Mouse (Mus musculus): ENCODE results near the gene Crocc2. TPM values are rescaled to one million over a fixed set of nuclear protein-coding genes. Genes with fewer than 3 reads are reported as not detected.

Gene Crocc2
- polyA plus RNA-seq, 1 experiment from 2014 or later: 0.18 TPM

DNA sequence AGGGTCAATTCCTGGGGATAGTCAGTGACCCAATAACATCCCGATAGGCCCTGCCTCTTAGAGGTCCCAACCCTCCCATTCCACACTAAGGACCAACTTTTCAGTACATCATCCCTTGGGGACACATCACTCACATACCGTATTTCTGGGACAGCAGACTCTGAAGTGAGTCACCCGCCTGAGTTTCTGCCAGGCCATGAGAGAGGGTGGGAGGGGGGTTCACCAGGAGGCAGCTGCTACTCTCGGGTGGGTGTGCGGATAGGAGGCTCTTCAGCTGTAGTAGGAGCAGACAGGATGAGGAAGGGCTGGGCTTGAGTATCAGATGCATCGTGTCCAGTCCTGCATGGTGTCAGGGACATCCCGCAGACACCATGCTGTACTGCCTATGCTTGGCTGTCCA, 28.8 kb upstream of the Crocc2 start:
- no peak for ATAC-seq (ENCODE audit: insufficient number of reproducible peaks, insufficient read depth, low FRiP score, low TSS enrichment)
- no peak overlapping the region for H3K4me3 ChIP-seq
- H3K9ac ChIP-seq: no peak overlapping the region
- H3K4me1 ChIP-seq: no peaks in the 10 kb centered on the region
- no peaks in the 10 kb centered on the region for H3K36me3 ChIP-seq
- no peak overlapping the region for H3K4me2 ChIP-seq (replicated peaks)
- 84% methylated on average over 7 of the region's 7 CpGs for WGBS
- H3K9me3 ChIP-seq: no peaks in the 10 kb centered on the region
- H3K27ac ChIP-seq: no peak overlapping the region
- no peaks in the 10 kb centered on the region for H3K27me3 ChIP-seq

DNA sequence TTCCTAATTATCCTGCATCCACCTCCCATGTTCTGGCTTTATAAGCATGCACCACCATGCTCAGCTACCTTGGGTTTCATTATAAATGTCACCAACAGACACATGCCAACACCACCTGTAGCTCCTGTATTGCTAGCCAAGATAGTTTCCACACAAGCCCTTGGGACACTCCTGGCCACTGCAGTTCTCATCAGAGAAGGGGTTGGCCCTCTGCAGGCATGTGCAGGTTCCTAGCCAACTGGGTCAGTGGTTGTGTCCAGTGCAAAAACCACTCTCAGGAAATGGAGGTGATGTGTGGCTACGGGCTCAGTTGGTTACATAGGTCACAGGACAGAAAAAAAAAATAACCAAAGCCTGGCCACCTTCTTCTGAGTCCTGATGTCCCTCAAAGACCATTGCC, 25.7 kb upstream of the Crocc2 start:
- H3K9ac ChIP-seq: no peak overlapping the region
- H3K4me3 ChIP-seq: no peak overlapping the region
- no peaks in the 10 kb centered on the region for H3K4me1 ChIP-seq
- no peak for ATAC-seq (ENCODE audit: insufficient number of reproducible peaks, insufficient read depth, low FRiP score, low TSS enrichment)
- no peaks in the 10 kb centered on the region for H3K9me3 ChIP-seq
- no peak overlapping the region for H3K4me2 ChIP-seq (replicated peaks)
- H3K27me3 ChIP-seq: no peaks in the 10 kb centered on the region
- WGBS: 81% methylated on average over 1 of the region's 1 CpGs
- H3K27ac ChIP-seq: no peak overlapping the region
- H3K36me3 ChIP-seq: no peaks in the 10 kb centered on the region

DNA sequence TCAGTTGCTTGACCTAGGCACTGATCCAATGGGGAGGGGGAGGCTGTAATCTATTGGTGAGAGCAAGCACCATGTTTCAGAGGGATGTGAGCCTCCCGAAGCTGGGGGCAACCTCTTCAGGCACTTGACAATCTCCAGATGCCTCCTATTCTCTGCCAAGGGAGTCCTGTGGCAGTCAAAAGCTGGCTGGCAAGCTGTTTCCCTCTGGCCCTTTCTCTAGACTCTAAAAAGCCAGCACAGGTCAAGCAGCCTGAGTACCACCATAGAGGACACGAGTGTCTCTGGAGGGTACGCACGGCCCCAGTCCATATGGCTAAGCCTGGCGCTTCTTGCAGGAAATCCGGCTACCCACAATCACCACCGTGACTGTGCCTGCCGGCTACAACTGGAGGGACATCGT, 24.3 kb upstream of the Crocc2 start:
- ATAC-seq (ENCODE audit: insufficient number of reproducible peaks, insufficient read depth, low FRiP score, low TSS enrichment): no peak
- H3K9me3 ChIP-seq: no peaks in the 10 kb centered on the region
- 77% methylated on average over 9 of the region's 9 CpGs for WGBS

DNA sequence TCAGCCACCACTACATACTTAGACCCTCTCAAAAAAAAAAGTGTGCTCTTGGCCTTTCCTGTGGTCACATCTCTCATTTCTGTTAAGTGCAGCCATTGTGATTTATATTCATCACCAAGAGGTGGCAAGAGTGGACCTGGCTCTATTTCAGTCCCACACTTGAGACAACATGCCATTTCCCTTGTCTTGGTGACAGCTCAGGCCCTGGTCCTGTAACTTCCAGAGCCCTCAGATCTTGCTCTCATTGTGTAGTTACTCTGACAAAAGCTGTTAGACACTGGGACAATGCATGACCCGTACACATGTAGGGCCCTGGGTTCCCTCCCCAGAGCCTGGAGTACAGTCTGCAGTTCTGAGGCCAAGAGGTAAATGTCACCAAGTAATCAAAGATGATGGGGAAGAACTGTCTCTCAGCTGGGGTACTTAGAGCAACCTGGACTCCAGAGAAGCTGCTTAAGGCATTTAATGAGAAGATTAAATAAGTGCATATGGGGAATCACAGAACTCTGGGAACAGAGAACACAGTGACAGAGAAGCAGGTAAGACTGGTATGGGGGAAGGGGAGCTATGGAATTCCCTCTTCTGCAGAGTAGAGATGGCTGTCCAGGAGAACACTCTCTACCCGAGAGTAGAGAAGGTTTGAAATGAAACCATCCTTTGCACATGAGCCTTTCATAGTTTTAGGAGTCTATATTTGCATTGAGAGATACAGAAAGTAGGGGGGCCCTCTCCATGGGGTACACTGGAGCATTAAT, 17.4 kb upstream of the Crocc2 start:
- H3K9me3 ChIP-seq: no peaks in the 10 kb centered on the region
- no peaks in the 10 kb centered on the region for H3K27me3 ChIP-seq
- ATAC-seq (ENCODE audit: insufficient number of reproducible peaks, insufficient read depth, low FRiP score, low TSS enrichment): no peak
- no peak overlapping the region for H3K4me2 ChIP-seq (replicated peaks)
- WGBS: 74% methylated on average over 2 of the region's 2 CpGs
- no peak overlapping the region for H3K9ac ChIP-seq
- H3K27ac ChIP-seq: no peak overlapping the region
- no peaks in the 10 kb centered on the region for H3K36me3 ChIP-seq
- no peaks in the 10 kb centered on the region for H3K4me1 ChIP-seq
- no peak overlapping the region for H3K4me3 ChIP-seq

More for the DNA sequence above, 24.3 kb upstream of the Crocc2 start:
- H3K27ac ChIP-seq: no peak overlapping the region
- H3K4me2 ChIP-seq (replicated peaks): no peak overlapping the region
- H3K4me3 ChIP-seq: no peak overlapping the region
- no peaks in the 10 kb centered on the region for H3K4me1 ChIP-seq
- no peaks in the 10 kb centered on the region for H3K27me3 ChIP-seq
- H3K36me3 ChIP-seq: no peaks in the 10 kb centered on the region
- H3K9ac ChIP-seq: no peak overlapping the region

DNA sequence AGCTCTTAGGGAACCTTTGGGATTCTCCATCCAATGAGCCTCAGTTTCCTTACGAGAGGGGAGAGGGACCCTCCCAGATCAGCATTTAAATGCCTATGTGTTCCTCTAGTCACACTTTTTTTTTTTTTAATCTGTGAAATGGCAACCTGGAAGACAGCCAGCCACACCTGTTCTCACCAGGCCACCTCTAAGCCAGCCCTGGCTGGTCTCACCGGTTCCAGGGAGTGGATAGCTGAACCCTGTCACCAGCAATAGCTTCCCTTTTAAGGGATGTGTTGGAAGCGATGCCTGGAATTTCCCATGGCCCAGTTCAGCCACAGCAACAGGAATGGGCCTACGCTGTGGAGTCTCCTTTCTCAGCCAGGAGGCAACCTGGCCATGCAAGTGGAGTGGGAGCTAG, 11.0 kb upstream of the Crocc2 start:
- H3K4me1 ChIP-seq: no peaks in the 10 kb centered on the region
- WGBS: 77% methylated on average over 4 of the region's 4 CpGs

DNA sequence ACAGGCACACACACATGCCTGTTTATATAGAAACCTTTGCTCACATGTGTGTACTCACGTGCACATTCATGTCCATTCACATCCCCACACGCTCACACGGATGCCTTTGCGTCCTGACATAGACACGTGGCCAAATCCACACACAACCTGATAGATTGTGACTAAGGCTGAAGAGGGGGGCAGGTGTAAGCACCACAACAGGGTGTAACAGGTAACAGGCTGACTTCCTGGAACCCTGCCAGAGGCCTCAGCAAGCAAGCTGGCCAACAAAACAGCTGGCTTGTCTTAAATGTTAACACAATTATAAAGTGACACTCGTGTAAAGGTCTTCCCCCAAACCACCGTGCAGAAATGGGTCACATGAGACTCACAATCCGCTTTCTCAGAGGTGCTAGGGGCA, 9.6 kb upstream of the Crocc2 start:
- ATAC-seq (ENCODE audit: insufficient number of reproducible peaks, insufficient read depth, low FRiP score, low TSS enrichment): no peak
- H3K4me3 ChIP-seq: no peak overlapping the region
- no peaks in the 10 kb centered on the region for H3K4me1 ChIP-seq
- no peaks in the 10 kb centered on the region for H3K36me3 ChIP-seq
- H3K4me2 ChIP-seq (replicated peaks): no peak overlapping the region
- no peak overlapping the region for H3K9ac ChIP-seq
- H3K27me3 ChIP-seq: no peaks in the 10 kb centered on the region
- 66% methylated on average over 8 of the region's 8 CpGs for WGBS
- H3K9me3 ChIP-seq: no peaks in the 10 kb centered on the region
- no peak overlapping the region for H3K27ac ChIP-seq

More for the DNA sequence above, 11.0 kb upstream of the Crocc2 start:
- Histone ChIP-seq H3K27ac (no peak overlapping the region), H3K4me2 (replicated peaks) (no peak overlapping the region), H3K27me3 (no peaks in the 10 kb centered on the region), H3K4me3 (no peak overlapping the region), H3K36me3 (no peaks in the 10 kb centered on the region), H3K9ac (no peak overlapping the region), H3K9me3 (no peaks in the 10 kb centered on the region)
- no peak for ATAC-seq (ENCODE audit: insufficient number of reproducible peaks, insufficient read depth, low FRiP score, low TSS enrichment)

DNA sequence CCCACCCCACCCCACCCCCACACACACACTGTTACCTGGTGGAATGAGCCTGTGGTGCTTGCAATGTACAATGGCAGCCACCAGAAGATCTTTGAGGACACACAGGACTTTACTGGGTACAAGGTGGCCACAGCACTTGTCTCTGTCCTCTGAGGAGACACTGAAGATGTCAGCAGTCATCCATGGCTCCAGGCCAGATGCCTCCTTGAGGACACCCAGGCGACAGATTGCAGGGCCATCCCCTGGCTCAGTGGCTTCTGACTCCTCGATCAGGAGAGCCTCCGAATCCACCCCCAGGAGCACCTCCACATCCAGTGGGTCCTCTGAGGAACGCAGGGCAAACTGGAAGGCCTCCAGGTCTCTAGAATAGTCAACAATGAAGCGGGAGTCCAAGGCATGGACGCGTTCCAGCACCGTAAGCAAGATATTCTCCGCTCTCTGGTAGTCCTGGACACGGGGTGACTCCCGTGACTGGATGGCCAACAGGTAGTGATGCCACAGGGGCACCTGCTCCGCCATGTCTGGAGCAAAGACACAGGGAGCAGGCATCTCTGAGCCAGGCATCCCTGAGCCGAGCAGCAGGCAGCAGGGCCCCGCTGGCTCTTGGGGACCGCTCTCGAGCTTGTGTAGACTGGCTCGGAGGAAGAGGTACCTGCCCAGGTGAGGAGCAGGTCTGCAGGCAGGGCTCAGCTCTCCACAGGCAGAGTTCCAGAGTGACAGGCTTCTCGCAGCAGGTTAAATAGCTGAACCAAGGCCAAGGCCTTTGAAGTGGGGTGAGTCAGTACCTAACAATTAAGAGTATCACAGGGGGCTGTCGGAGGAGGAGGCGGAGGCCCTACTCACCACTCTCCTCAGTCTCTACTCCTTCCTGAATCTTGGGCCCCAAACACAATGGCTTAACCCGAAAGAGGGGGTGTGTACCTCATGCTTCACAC, 8.7 kb upstream of the Crocc2 start:
- Histone ChIP-seq H3K4me3 (no peak overlapping the region), H3K4me2 (replicated peaks) (no peak overlapping the region), H3K9ac (no peak overlapping the region), H3K9me3 (no peaks in the 10 kb centered on the region), H3K27ac (no peak overlapping the region), H3K27me3 (no peaks in the 10 kb centered on the region), H3K36me3 (no peaks in the 10 kb centered on the region), H3K4me1 (no peaks in the 10 kb centered on the region)
- no peak for ATAC-seq (ENCODE audit: insufficient number of reproducible peaks, insufficient read depth, low FRiP score, low TSS enrichment)
- WGBS: 82% methylated on average over 21 of the region's 21 CpGs

DNA sequence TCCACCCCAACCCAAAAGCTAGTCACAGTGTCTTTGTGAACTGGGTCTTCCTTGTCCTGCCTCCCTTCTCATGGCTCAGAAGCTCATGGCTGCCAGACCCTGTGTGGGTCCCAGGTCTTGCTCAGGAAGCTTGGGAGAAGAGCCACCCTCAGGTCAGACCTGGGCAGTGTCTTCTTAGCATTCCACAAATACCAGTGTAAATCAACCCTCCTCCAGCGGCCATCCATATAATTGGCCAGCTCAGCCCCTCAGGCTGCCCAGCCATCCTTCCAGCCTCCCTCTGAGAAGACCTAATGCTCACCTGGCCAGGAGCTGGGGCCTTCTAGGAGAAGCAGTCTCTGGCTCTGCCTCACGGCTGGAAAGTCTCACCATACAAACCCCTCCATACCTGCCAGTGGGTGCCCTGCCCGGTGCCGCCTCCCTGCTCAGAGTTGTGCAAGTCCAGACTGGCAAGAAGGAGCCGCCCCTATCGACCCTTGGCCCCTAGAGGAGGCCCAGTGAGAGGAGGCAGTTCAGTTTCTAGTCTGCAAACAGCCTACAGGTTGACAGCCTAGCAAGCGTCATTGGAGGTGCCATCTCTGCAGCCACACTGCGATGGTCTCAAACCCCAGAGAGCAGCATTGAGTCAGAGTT, 7.9 kb upstream of the Crocc2 start, which contains the start of gene 2310007B03Rik:
Gene 2310007B03Rik (minus strand): TSS at position 448 of the 633 bp plus-strand sequence.
- Histone ChIP-seq H3K4me3 (no peak within 1 kb of the TSS), H3K27ac (no peak within 1 kb of the TSS), H3K9me3 (no peaks in the 10 kb centered on the region)

DNA sequence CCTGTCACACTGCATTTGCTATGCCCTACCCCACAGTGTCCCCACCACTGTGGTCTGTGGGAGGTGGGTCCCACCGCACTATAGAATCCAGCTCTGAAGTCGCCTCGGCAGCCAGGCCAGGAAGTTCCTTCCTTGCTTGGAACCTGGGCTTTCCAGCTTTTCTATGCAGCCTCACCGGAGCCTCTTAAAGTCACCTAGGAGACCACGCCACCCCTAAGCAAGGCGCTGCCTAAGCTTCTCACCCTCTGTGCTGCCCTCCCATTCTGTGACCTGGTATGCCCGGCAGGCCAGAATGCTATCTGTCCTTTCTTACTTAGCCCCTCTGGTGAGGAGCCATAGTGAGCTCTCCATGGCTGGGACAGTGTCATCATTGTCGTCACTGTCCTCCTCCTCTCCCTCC, 7.2 kb upstream of the Crocc2 start:
- Histone ChIP-seq H3K27me3 (no peaks in the 10 kb centered on the region), H3K4me3 (no peak overlapping the region), H3K9me3 (no peaks in the 10 kb centered on the region), H3K36me3 (no peaks in the 10 kb centered on the region), H3K27ac (no peak overlapping the region), H3K9ac (no peak overlapping the region), H3K4me1 (no peaks in the 10 kb centered on the region), H3K4me2 (replicated peaks) (no peak overlapping the region)
- 79% methylated on average over 8 of the region's 8 CpGs for WGBS
- ATAC-seq (ENCODE audit: insufficient number of reproducible peaks, insufficient read depth, low FRiP score, low TSS enrichment): no peak

More for the DNA sequence above, 7.9 kb upstream of the Crocc2 start, which contains the start of gene 2310007B03Rik:
- Histone ChIP-seq H3K4me1 (no peaks in the 10 kb centered on the region), H3K36me3 (no peaks in the 10 kb centered on the region), H3K9ac (no peak within 1 kb of the TSS), H3K27me3 (no peaks in the 10 kb centered on the region), H3K4me2 (replicated peaks) (no peak within 1 kb of the TSS)
- 73% methylated on average over 8 of the region's 8 CpGs for WGBS
- no peak for ATAC-seq (ENCODE audit: insufficient number of reproducible peaks, insufficient read depth, low FRiP score, low TSS enrichment)

DNA sequence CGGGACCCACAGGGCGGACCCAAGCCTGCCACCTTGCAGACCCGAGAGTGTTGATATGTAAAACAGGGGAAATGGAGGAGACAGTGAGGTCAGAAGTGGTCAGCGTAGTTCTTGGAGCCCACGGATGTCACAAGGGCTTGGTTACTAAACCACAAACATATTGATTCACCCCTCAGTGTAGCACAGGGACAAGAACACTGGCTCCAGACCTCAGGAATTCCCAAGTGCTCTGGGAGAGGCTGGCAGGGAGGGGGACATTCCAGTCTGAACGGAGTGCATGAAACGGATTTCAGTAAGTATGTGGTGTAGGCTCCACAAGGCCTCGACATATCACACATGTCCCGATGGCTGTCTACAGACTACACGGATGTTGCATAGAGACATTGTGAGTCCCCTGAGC, 6.6 kb upstream of the Crocc2 start:
- Histone ChIP-seq H3K9ac (no peak overlapping the region), H3K36me3 (no peaks in the 10 kb centered on the region), H3K9me3 (no peaks in the 10 kb centered on the region), H3K4me2 (replicated peaks) (no peak overlapping the region), H3K4me3 (no peak overlapping the region), H3K27me3 (no peaks in the 10 kb centered on the region), H3K27ac (no peak overlapping the region), H3K4me1 (no peaks in the 10 kb centered on the region)
- 77% methylated on average over 10 of the region's 10 CpGs for WGBS
- ATAC-seq (ENCODE audit: insufficient number of reproducible peaks, insufficient read depth, low FRiP score, low TSS enrichment): no peak

DNA sequence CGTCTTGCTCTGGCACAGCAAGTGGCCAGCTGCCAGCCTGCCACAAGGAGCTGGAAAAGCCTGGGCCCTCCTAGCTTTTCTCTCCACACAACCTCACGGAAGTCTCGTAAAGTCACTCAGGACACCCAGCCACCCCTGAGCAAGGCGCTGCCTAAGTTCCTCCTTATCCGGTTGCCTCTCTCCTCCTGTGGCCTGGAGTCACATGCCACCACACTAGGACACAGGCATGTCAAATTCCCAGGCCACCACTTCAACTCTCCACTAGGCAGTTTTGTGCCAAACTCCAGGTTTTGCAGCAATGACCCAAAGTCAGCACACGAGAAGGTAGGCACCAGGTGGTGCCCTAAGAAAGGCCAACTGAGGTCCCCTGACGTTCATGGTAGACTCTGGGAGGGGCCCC, 5.9 kb upstream of the Crocc2 start:
- no peaks in the 10 kb centered on the region for H3K27me3 ChIP-seq
- no peak for ATAC-seq (ENCODE audit: insufficient number of reproducible peaks, insufficient read depth, low FRiP score, low TSS enrichment)
- no peaks in the 10 kb centered on the region for H3K36me3 ChIP-seq
- no peak overlapping the region for H3K9ac ChIP-seq
- H3K4me1 ChIP-seq: no peaks in the 10 kb centered on the region
- no peak overlapping the region for H3K4me3 ChIP-seq
- 89% methylated on average over 7 of the region's 7 CpGs for WGBS
- no peak overlapping the region for H3K27ac ChIP-seq
- H3K9me3 ChIP-seq: no peaks in the 10 kb centered on the region
- no peak overlapping the region for H3K4me2 ChIP-seq (replicated peaks)

Measured in embryonic facial prominence, embryonic 12.5 days (tissue).